Mouse (Mus musculus) cerebellum, adult 8-10 months (tissue): ENCODE results near the gene Gm28372.

Experiments
- DNase-seq: peaks from one replicate; pipeline ENCODE4 v3.0.0; 2022

Gm28372 gene

GRCm38 (mm10) chr2:130452266-130452665 lies 47.2 kb downstream of the Gm28372 start:
- DNase-seq = no peak

GRCm38 (mm10) chr2:130453421-130453820 lies 48.4 kb downstream of the Gm28372 start:
- DNase-seq = no peak

- peak; percentile 51 for DNase-seq
These were observed 49.8 kb downstream of the Gm28372 start for GRCm38 (mm10) chr2:130454748-130455370.
